Mouse (Mus musculus) CH12.LX (cell line): Measurements from ENCODE around the gene Dnah7c.
"Not testable (repeated sequence)": the region's sequence is repeated elsewhere in the genome, so short reads cannot be mapped to it uniquely, and the experiment has no call there.

Experiments used
- CHD2 ChIP-seq: IDR thresholded peaks from 2 replicates; pipeline ENCODE4 v1.6.1; 2011; ENCODE audit warnings: low read length, improper control_type of control experiment
- CTCF ChIP-seq, 2 experiments: IDR thresholded peaks in 1 of 2; conservative IDR thresholded peaks in 1 of 2; 2 replicates each; pipeline ENCODE4 v1.5.1; 2011 to 2012; ENCODE audit warnings: low read depth in 2 of 2, low read length in 2 of 2, improper control_type of control experiment in 1 of 2, inconsistent platforms in 1 of 2, mild to moderate bottlenecking in 1 of 2, moderate library complexity in 1 of 2
- EP300 ChIP-seq: IDR thresholded peaks from 2 replicates; pipeline ENCODE4 v1.6.1; 2011; ENCODE audit warnings: low read length, improper control_type of control experiment
- HCFC1 ChIP-seq: IDR thresholded peaks from 2 replicates; pipeline ENCODE4 v1.6.1; 2012; ENCODE audit warnings: low read depth, mild to moderate bottlenecking, inconsistent platforms, low read length, improper control_type of control experiment
- JUND ChIP-seq: conservative IDR thresholded peaks from 2 replicates; pipeline ENCODE4 v1.6.1; 2011; ENCODE audit warnings: low read depth, low read length, improper control_type of control experiment
- MAZ ChIP-seq: IDR thresholded peaks from 2 replicates; pipeline ENCODE4 v1.6.1; 2012; ENCODE audit warnings: low read depth, mild to moderate bottlenecking, inconsistent platforms, low read length, improper control_type of control experiment, moderate library complexity
- MXI1 ChIP-seq: IDR thresholded peaks from 2 replicates; pipeline ENCODE4 v1.6.1; 2011; ENCODE audit warnings: mild to moderate bottlenecking, low read depth, low read length, improper control_type of control experiment
- POLR2A ChIP-seq: IDR thresholded peaks from 2 replicates; pipeline ENCODE4 v1.6.1; 2011; ENCODE audit warnings: low read depth, mild to moderate bottlenecking, improper control_type of control experiment, low read length
- RAD21 ChIP-seq: IDR thresholded peaks from 2 replicates; pipeline ENCODE4 v1.6.1; 2011; ENCODE audit warnings: low read depth, mild to moderate bottlenecking, low read length, improper control_type of control experiment, moderate library complexity
- TCF12 ChIP-seq: IDR thresholded peaks from 2 replicates; pipeline ENCODE4 v1.6.1; 2014; ENCODE audit warnings: low read depth, mild to moderate bottlenecking, inconsistent platforms, low read length, improper control_type of control experiment
- USF2 ChIP-seq: conservative IDR thresholded peaks from 2 replicates; pipeline ENCODE4 v1.6.1; 2011; ENCODE audit warnings: low read depth, low read length, improper control_type of control experiment
- ZC3H11A ChIP-seq: IDR thresholded peaks from 2 replicates; pipeline ENCODE4 v1.6.1; 2012; ENCODE audit warnings: low read depth, mild to moderate bottlenecking, inconsistent platforms, low read length, improper control_type of control experiment

DNA sequence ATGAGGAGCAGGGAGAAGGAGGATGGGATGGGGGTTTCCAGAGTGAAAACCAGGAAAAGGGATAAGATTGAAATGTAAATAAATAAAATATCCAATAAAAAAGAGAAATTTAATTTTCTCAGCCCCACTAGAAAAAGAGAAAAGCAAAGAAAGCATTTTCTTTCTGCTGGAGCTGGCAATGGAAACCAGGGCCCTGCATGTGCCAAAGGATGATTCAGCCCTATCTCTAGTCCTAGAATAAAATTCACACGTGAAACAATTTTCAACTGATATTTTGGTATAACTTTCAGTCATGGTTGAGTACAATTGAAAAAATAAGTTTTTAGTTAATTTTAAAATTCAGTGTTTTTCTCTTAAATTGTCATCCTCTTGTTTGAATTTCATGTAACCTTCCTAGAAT lies 168.4 kb downstream of the Dnah7c start:
- not testable (repeated sequence) for TF ChIP-seq POLR2A; CTCF (conservative IDR thresholded peaks at IDR 0.05 in 1 of 2, IDR thresholded peaks at IDR 0.05 in 1 of 2; ENCODE audit: low read depth in 2 of 2, low read length in 2 of 2); ZC3H11A; TCF12; MAZ; EP300; USF2; MXI1; RAD21; HCFC1; JUND; CHD2
